Mouse (Mus musculus) midbrain, embryonic 13.5 days (tissue): ENCODE data around the gene Map4k4. TPM values are rescaled to one million over a fixed set of nuclear protein-coding genes. Genes with fewer than 3 reads are reported as not detected.

Experiments used
- ATAC-seq: fragments of 200-750 bp; cut with Nextera tagmentation; 2 replicates; pipeline ENCODE4 v1.8.0; 2017; ENCODE audit warnings: mild to moderate bottlenecking, moderate TSS enrichment, moderate library complexity
- H3K27ac ChIP-seq: fragments of 300-500 bp; sonication (generic); 2 replicates; pipeline ENCODE4 v1.5.1; 2015; ENCODE audit warnings: inconsistent platforms, mild to moderate bottlenecking, moderate library complexity
- H3K27me3 ChIP-seq: fragments of 300-500 bp; sonication (generic); 2 replicates; pipeline ENCODE4 v1.6.1; 2015; ENCODE audit warnings: mild to moderate bottlenecking, inconsistent platforms
- H3K36me3 ChIP-seq: fragments of 300-500 bp; sonication (generic); 2 replicates; pipeline ENCODE4 v1.6.1; 2015; ENCODE audit warnings: mild to moderate bottlenecking, inconsistent platforms
- H3K4me1 ChIP-seq: fragments of 300-500 bp; sonication (generic); replicated peaks from 2 replicates; pipeline ENCODE4 v1.6.1; 2015; ENCODE audit warnings: inconsistent platforms
- H3K4me2 ChIP-seq: fragments of 300-500 bp; sonication (generic); replicated peaks from 2 replicates; pipeline ENCODE4 v1.6.1; 2015; ENCODE audit warnings: moderate library complexity, mild to moderate bottlenecking, inconsistent platforms
- H3K4me3 ChIP-seq: fragments of 300-500 bp; sonication (generic); replicated peaks from 2 replicates; pipeline ENCODE4 v1.5.1; 2015; ENCODE audit warnings: mild to moderate bottlenecking, inconsistent platforms
- H3K9ac ChIP-seq: fragments of 300-500 bp; sonication (generic); replicated peaks from 2 replicates; pipeline ENCODE4 v1.6.1; 2015; ENCODE audit warnings: mild to moderate bottlenecking, inconsistent platforms
- H3K9me3 ChIP-seq: fragments of 300-500 bp; sonication (generic); 2 replicates; pipeline ENCODE4 v1.6.1; 2016; ENCODE audit warnings: mild to moderate bottlenecking, inconsistent platforms
- WGBS: fragments of 180-500 bp; shearing (Covaris S2); methylation state at CpG from one replicate; pipeline ENCODE4 v1.1.7; 2015; 5-methylcytosine and 5-hydroxymethylcytosine counted together
- polyA plus RNA-seq: library from polyadenylated mRNA; unstranded; fragments of >200 nt; fragmentation: Nextera tagmentation; extraction: Ambion mirVana; gene quantifications from 2 replicates; pipeline ENCODE4 v1.2.1, GENCODE M21; 2015

The Map4k4 gene
- polyA plus RNA-seq, 1 experiment from 2014 or later, result 58.2 TPM

DNA sequence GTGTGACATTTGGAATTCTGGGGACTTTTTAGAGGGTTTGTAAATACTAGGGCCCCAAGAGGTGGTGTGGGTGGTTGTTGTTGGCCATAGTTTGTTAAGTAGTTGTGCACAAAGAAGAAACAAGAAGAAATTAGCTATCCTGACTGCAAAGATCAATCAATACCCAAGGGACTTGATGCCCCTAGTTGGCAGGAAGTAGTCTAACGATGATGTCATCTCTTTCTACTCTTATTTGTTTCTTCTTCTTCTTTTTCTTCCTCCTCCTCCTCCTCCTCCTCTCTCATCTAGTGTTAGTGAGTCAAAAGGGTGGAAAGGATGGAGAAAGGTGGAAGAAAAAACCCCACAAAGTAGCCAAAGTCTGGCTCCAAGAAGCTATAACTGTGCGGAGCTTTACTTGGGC lies 39.6 kb downstream of the Map4k4 start:
- Histone ChIP-seq H3K36me3 (no peaks in the 10 kb centered on the region), H3K4me3 (no peak overlapping the region), H3K9me3 (no peaks in the 10 kb centered on the region), H3K9ac (no peak overlapping the region), H3K27me3 (no peaks in the 10 kb centered on the region), H3K4me1 (peaks cover 97% of the 10 kb centered on the region), H3K27ac (no peak overlapping the region), H3K4me2 (no peak overlapping the region)
- no peak for ATAC-seq
- 85% methylated on average over 2 of the region's 2 CpGs for WGBS

DNA sequence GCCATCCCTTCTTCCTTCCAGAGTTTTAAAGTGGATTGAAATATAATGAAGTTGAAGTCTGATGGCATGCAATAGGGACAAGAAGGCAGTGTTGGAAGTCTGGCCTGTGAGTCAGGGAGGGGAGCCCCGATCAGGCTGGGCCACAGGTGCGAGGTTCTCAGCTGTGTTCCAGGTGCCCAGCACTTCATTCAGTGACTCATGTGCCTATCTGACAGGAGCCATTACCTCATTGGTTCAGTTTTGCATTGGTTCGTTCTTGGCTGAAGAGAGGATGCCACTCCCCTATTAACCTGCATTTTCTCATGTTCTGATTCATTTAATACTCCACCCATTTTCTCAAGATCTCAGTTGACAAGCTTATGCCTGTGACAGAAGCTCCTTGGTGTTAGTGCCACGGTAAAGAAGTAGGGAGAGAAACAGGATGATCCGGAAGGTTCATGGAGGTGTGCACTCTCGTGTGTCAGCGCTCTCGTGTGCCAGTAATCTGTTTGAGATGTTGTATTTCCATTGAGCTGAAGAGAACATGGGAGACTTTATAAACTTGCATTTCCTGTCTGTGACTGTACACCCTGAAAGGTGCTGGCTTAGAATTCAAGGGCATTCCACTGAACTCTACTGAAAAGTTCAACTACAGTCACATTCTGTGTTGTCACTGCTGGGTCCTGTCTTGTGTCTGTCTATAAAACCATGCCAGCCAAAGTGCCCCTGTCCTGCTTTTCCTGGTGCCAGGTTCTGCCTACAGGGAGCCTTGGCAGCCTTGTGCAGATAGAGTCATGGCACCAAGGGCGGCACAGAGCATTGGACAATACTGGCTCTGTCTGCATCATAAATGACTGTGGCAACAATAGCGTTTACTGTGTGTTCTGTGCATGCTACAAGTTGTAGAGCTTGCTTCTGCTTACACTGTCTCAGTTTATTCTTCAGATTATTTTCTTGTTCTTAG lies 40.8 kb downstream of the Map4k4 start:
- Histone ChIP-seq H3K9ac (no peak overlapping the region), H3K4me3 (no peak overlapping the region), H3K27ac (peak overlapping the region; percentile 17; the same call in 1 of the 2 replicates), H3K9me3 (no peaks in the 10 kb centered on the region), H3K4me1 (peaks cover 98% of the 10 kb centered on the region), H3K4me2 (0 out of 2 replicates have a peak overlapping the region, but pooled peaks have one; percentile 31), H3K27me3 (no peaks in the 10 kb centered on the region), H3K36me3 (no peaks in the 10 kb centered on the region)
- no peak for ATAC-seq
- WGBS, result 75% methylated on average over 10 of the region's 10 CpGs

DNA sequence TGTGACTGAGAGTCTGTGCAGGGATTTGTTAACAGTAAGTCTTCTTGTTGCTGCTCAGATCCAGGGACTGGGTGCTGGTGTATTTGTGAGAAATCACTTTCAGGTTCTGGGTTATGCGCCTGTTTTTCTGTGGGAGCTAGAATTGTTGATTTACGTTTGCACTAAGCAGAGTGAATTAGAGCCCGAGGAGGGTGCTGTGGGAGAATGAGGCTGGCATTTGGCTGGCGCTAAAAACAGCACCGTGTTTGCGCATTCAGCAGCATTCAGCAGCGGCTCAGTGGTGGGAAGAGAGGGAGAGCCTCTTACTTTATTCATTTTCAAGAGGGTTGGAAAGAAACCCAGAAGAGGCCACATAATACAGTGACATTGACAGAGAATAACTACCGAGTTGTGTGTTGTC lies 42.2 kb downstream of the Map4k4 start:
- Histone ChIP-seq H3K4me1 (peaks cover 98% of the 10 kb centered on the region), H3K27me3 (no peaks in the 10 kb centered on the region), H3K27ac (peak overlapping the region; percentile 73), H3K4me2 (peak overlapping the region; percentile 31), H3K9ac (0 out of 2 replicates have a peak overlapping the region, but pooled peaks have one; percentile 4), H3K4me3 (no peak overlapping the region), H3K36me3 (no peaks in the 10 kb centered on the region), H3K9me3 (no peaks in the 10 kb centered on the region)
- 26% methylated on average over 8 of the region's 8 CpGs for WGBS
- no peak for ATAC-seq

DNA sequence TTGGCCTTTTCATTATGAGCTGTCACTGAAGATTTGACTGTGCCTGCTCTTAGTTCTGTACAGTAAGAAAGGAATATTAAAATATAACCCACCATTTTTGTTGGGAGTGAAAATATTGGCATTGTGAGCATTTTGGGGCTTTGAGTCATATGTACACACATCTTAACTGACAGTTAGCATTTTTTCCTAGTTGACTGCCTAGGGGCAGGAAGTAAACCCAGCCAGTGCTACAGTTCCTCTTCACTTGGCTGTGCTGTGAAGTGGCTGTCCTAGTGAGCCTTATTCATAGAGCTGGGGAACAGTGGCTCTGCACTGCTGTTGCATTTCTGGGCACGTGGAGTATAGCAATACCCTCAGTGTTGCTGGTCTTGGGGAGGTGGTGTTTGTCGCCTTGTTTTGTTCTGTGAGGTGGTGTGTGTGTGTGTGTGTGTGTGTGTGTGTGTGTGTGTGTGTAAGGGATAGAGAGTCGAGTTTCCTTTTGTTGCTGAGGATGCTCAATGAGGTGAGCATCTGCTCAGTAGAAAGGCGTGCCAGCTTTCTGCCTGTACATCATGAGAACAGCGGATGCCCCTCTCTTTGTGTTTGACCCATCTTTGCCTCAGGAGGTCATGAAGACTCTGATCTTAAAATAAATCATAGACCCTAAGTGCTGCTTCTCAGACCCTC lies 43.7 kb downstream of the Map4k4 start:
- WGBS, result 34% methylated on average over 5 of the region's 5 CpGs
- Histone ChIP-seq H3K9me3 (no peaks in the 10 kb centered on the region), H3K4me2 (no peak overlapping the region), H3K27ac (peak overlapping the region; percentile 60), H3K4me3 (no peak overlapping the region), H3K9ac (no peak overlapping the region; the same call in 1 of the 2 replicates), H3K27me3 (no peaks in the 10 kb centered on the region), H3K4me1 (peaks cover 98% of the 10 kb centered on the region), H3K36me3 (no peaks in the 10 kb centered on the region)
- no peak for ATAC-seq

DNA sequence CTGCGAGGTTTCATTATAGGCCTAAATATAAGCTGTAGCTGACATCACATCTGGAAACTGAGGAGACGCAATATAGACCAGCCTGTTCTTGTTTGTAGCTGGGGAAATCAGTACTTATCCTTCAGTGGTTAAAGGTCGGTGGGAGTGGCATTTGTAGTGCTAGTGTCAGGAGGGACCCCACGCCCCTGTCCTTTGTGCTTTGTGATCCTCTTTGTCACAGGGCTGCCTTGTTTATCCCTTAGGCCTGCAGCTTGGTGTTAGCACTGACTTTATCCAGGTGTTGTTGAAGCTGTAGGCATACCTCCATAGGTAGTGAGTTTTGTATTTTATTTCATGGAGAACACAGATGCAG lies 44.2 kb downstream of the Map4k4 start:
- Histone ChIP-seq H3K4me1 (peaks cover 98% of the 10 kb centered on the region), H3K4me3 (no peak overlapping the region), H3K27me3 (no peaks in the 10 kb centered on the region), H3K36me3 (no peaks in the 10 kb centered on the region), H3K27ac (peak overlapping the region; percentile 60), H3K4me2 (no peak overlapping the region), H3K9me3 (no peaks in the 10 kb centered on the region), H3K9ac (no peak overlapping the region; the same call in 1 of the 2 replicates)
- WGBS, result 38% methylated on average over 4 of the region's 4 CpGs
- ATAC-seq, result no peak

DNA sequence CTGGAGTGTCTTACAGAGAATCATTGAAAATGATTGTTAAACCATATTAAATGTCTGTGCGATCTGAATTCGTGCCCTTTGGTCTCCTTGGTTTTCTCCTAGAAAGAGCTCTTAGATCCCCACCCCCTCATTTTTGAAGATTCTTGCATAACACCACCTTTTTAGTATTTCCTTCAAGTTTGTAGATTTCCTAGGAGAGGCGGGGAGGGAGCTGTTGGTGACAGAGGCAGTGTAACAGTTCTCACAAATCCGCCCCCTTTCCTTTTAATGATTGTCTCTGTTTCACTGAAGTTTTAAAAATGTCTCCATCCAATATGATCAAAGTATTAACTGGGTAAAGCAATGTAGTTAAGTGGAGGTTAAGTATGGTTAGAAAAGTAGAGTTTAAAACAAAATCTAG lies 45.7 kb downstream of the Map4k4 start:
- Histone ChIP-seq H3K36me3 (no peaks in the 10 kb centered on the region), H3K4me1 (peaks cover 97% of the 10 kb centered on the region), H3K9me3 (no peaks in the 10 kb centered on the region), H3K4me3 (no peak overlapping the region), H3K4me2 (no peak overlapping the region), H3K27me3 (no peaks in the 10 kb centered on the region), H3K9ac (no peak overlapping the region), H3K27ac (peak overlapping the region; percentile 86)
- no peak for ATAC-seq
- WGBS, result 58% methylated on average over 4 of the region's 4 CpGs

DNA sequence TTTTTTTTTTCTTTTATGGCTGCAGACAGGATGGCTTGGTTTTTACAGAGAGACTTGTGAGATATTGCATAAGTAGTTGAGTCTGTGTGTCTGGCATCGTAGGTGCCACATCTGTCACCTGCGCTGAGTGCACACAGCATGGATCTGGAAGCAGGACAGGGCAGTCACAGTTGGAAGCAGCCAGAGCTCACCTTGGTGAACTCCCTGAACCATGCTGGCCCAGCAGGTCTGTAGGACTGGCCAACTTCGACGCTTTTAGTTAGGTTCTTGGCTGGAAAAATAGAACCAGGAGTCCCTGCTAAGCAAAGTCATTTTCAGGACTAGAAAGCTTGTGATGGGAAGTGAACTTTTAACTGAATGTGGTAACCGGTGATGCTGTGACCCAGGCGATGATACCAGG lies 46.5 kb downstream of the Map4k4 start:
- no peak for ATAC-seq

DNA sequence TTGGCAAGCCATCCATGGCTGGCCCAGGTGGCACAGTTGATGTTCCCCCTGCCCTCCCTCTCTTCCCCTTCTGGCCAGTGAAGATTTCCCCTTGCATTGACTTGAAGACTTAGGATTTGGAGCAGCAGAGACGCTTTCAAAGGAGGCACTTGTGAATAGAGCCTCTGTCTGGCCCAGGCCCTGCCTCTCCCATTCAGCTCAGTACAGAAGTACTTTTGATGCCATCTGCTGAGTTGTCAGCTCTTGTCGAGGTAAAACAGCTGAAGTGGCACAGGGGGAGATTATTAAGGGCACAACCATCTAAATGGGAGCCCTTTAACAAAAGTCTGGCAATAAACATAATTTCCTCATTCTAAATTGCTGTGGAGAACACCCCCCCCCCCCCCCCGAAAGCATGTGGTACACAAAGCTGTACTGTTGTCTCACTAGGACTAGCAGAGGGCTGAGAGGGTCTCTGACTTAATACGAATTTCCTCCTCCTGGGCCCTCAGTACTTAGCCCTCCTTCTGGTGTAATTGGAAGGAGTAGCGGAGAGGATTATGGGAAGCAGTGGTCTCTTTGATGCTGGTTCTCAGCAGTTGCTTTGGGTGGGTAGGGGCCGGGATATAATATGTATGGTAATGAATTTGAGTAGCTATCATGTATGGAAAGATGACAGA lies 47.1 kb downstream of the Map4k4 start:
- Histone ChIP-seq H3K9ac (no peak overlapping the region), H3K4me2 (peak overlapping the region; percentile 25), H3K36me3 (no peaks in the 10 kb centered on the region), H3K4me1 (peaks cover 96% of the 10 kb centered on the region), H3K4me3 (no peak overlapping the region), H3K27ac (peak overlapping the region; percentile 86), H3K9me3 (no peaks in the 10 kb centered on the region), H3K27me3 (no peaks in the 10 kb centered on the region)
- peak; percentile 91 for ATAC-seq
- WGBS, result 17% methylated on average over 6 of the region's 6 CpGs

More for the DNA sequence above, 46.5 kb downstream of the Map4k4 start:
- peak overlapping the region; percentile 25 for H3K4me2 ChIP-seq
- 55% methylated on average over 6 of the region's 6 CpGs for WGBS
- no peaks in the 10 kb centered on the region for H3K9me3 ChIP-seq
- no peak overlapping the region for H3K9ac ChIP-seq
- peak overlapping the region; percentile 86 for H3K27ac ChIP-seq
- no peak overlapping the region for H3K4me3 ChIP-seq
- peaks cover 97% of the 10 kb centered on the region for H3K4me1 ChIP-seq
- H3K36me3 ChIP-seq, result no peaks in the 10 kb centered on the region
- no peaks in the 10 kb centered on the region for H3K27me3 ChIP-seq

DNA sequence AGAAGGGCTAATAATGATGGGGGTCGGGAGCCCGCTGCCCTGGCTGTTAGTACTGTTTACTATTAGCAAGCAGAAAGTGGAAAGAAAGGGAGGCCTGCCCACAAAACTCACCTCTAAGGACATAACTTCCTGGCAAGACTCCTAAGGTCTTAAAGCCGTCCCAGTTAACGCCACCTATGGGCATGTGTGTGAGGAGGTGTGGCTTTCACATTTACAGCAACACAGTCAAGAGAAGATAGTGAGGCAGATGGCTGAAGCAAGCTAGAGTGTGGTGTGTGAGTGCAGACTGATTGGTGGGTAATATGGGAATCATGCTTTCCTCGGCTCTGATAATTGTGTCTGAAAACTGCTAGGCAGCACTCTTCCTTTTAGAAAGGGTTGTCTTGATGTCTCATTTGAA lies 48.5 kb downstream of the Map4k4 start:
- peak overlapping the region; percentile 86; the same call in 1 of the 2 replicates for H3K27ac ChIP-seq
- WGBS, result 55% methylated on average over 5 of the region's 5 CpGs

DNA sequence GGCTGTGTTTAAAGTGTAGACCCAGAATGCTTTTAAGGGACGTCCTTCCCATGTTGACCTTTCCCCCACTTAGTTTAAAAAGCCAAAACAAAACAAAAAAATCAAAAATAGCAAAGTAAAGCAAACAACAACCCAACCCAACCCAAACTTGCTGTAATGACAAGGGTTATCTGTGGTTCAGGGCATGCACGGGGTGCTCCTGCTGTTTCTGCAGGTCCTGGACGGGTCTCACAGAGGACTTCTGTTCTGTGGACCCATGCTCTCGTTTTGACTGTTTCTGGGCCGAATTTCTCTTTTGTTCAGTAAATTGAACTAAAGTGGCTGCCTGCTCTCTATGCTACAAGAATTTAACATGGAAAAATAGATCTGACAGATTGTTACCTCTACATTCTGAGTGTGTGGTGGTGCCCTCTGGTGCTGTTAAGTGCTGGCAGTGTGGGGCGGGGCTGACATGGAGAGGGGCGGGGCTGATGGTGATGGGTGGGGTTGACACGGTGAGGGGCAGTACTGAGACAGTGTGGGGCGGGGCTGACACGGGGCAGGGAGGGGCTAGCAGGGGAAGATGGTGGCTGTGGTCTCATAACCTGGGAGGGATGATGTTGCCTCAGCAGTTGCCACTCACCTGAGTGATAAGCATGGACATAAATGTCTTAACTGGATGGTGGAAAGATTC lies 49.2 kb downstream of the Map4k4 start:
- no peak overlapping the region for H3K4me3 ChIP-seq
- no peak overlapping the region for H3K9ac ChIP-seq
- peaks cover 94% of the 10 kb centered on the region for H3K4me1 ChIP-seq
- H3K27ac ChIP-seq, result 0 out of 2 replicates have a peak overlapping the region, but pooled peaks have one; percentile 25
- ATAC-seq, result no peak
- H3K36me3 ChIP-seq, result no peaks in the 10 kb centered on the region
- no peak overlapping the region for H3K4me2 ChIP-seq
- WGBS, result 46% methylated on average over 10 of the region's 10 CpGs
- no peaks in the 10 kb centered on the region for H3K27me3 ChIP-seq
- no peaks in the 10 kb centered on the region for H3K9me3 ChIP-seq

More for the DNA sequence above, 48.5 kb downstream of the Map4k4 start:
- no peak overlapping the region for H3K4me3 ChIP-seq
- no peak overlapping the region for H3K4me2 ChIP-seq
- peaks cover 96% of the 10 kb centered on the region for H3K4me1 ChIP-seq
- no peak for ATAC-seq
- no peak overlapping the region for H3K9ac ChIP-seq
- H3K36me3 ChIP-seq, result no peaks in the 10 kb centered on the region
- H3K9me3 ChIP-seq, result no peaks in the 10 kb centered on the region
- no peaks in the 10 kb centered on the region for H3K27me3 ChIP-seq

DNA sequence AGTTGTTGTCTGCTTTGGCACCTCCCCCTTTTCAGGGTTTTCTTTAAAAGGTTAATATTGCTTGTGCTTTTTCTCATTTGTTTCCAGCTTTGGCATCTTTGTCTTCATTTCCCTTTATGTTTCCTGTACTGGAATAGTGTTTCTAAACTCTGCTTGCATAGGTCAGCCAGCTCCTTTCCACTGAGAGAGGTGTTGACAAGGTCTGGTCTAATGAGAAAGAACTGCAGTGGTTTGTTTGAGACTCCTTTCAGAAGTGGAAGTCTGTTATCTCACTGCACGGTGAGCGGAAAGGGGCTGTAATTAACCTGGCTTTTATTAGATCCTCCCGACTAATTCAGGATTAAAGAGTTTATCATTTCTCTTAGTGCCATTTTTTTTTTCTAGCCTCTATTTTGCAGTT lies 49.9 kb downstream of the Map4k4 start:
- no peak overlapping the region for H3K4me2 ChIP-seq
- no peak for ATAC-seq
- H3K27ac ChIP-seq, result no peak overlapping the region
- H3K9me3 ChIP-seq, result no peaks in the 10 kb centered on the region
- WGBS, result 67% methylated on average over 3 of the region's 3 CpGs
- no peak overlapping the region for H3K9ac ChIP-seq
- H3K4me1 ChIP-seq, result peaks cover 94% of the 10 kb centered on the region
- H3K27me3 ChIP-seq, result no peaks in the 10 kb centered on the region
- no peaks in the 10 kb centered on the region for H3K36me3 ChIP-seq
- no peak overlapping the region for H3K4me3 ChIP-seq
